Mouse (Mus musculus): ENCODE data around the gene Rbm19. TPM values are rescaled to one million over a fixed set of nuclear protein-coding genes. Genes with fewer than 3 reads are reported as not detected.
A peak's percentile ranks its signal among the peaks of the same experiment; 100 is the strongest.

Gene Rbm19
- total and polyA plus RNA-seq, 3 experiments, result 19.3 to 42.5 (median 25.1) TPM

DNA sequence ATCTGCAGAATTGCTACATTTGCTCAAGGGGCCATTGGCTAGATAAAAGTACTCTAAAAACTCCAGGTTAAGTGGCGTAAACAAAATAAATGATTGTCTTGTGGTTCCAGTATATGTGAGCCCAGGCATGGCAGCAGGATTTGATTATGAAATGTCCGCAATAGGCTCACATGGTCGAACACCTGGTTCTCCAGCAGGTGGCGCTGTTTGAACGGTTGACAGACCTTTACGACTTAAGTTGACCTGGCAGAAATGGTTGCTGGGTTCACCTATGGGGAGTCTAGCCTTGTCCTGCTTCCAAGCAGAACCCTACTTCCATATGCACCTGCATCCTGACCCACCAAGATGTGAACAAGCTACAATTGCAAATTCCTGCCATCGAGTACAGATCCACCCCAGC is 21.7 kb upstream of the Rbm19 start:
- no peak for DNase-seq (ENCODE audit: low spot score)
- H3K4me1 ChIP-seq (ENCODE audit: insufficient read depth, low read depth, low read length), result 0 out of 2 replicates have a peak, but pooled peaks cover 3% of the 10 kb centered on the region
- no peaks in the 10 kb centered on the region for H3K27me3 ChIP-seq (ENCODE audit: insufficient read depth, low read length)
- H3K9me3 ChIP-seq (replicated peaks), result no peaks in the 10 kb centered on the region
- no peak overlapping the region for H3K4me3 ChIP-seq (ENCODE audit: low read depth, low read length)
- ATAC-seq (ENCODE audit: extremely low read depth, insufficient number of reproducible peaks, low FRiP score, poor library complexity, severe bottlenecking), result peak; percentile 34; the same call in 1 of the 2 replicates
- H3K36me3 ChIP-seq (replicated peaks), result no peaks in the 10 kb centered on the region
- TF ChIP-seq POLR2AphosphoS5 (IDR thresholded peaks at IDR 0.05; ENCODE audit: insufficient replicate concordance, low read depth, low read length) (no peak), TAL1 (conservative IDR thresholded peaks at IDR 0.05; ENCODE audit: low read depth, low read length) (no peak), CTCF (IDR thresholded peaks at IDR 0.05; ENCODE audit: low read depth, low read length) (peak; percentile 73), GATA1 (IDR thresholded peaks at IDR 0.05; ENCODE audit: borderline replicate concordance, low read length) (no peak), GATA2 (IDR thresholded peaks at IDR 0.05; ENCODE audit: borderline replicate concordance, low read depth, low read length) (no peak)

DNA sequence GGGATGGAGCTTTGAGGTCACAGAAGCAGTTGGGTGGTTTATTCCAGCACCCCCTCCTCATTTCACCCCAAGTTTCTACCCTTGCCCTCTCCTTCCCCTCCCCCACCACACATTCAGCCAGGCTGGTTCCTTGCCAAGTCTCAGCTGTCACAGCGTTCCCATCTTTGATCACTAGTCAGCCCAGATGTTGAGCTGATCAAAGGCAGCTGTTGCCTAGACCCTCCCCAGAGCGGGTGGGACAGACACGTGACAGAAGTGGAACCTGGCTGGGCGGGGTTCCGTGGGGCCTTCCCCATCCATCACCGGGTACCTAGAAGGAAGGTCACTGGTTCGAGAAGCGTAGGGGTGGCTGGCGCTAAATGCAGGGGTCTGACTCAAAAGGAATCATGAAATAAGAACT is 19.2 kb upstream of the Rbm19 start:
- Histone ChIP-seq H3K27me3 (ENCODE audit: insufficient read depth, low read length) (peaks cover 2% of the 10 kb centered on the region; the same call in 1 of the 2 replicates), H3K9me3 (replicated peaks) (no peaks in the 10 kb centered on the region), H3K4me3 (ENCODE audit: low read depth, low read length) (no peak overlapping the region), H3K36me3 (replicated peaks) (no peaks in the 10 kb centered on the region), H3K4me1 (ENCODE audit: insufficient read depth, low read depth, low read length) (0 out of 2 replicates have a peak, but pooled peaks cover 3% of the 10 kb centered on the region)
- no peak for ATAC-seq (ENCODE audit: extremely low read depth, insufficient number of reproducible peaks, low FRiP score, poor library complexity, severe bottlenecking)
- TF ChIP-seq GATA2 (IDR thresholded peaks at IDR 0.05; ENCODE audit: borderline replicate concordance, low read depth, low read length) (no peak), CTCF (IDR thresholded peaks at IDR 0.05; ENCODE audit: low read depth, low read length) (no peak), GATA1 (IDR thresholded peaks at IDR 0.05; ENCODE audit: borderline replicate concordance, low read length) (no peak), TAL1 (conservative IDR thresholded peaks at IDR 0.05; ENCODE audit: low read depth, low read length) (no peak), POLR2AphosphoS5 (IDR thresholded peaks at IDR 0.05; ENCODE audit: insufficient replicate concordance, low read depth, low read length) (no peak)
- DNase-seq (ENCODE audit: low spot score), result no peak

DNA sequence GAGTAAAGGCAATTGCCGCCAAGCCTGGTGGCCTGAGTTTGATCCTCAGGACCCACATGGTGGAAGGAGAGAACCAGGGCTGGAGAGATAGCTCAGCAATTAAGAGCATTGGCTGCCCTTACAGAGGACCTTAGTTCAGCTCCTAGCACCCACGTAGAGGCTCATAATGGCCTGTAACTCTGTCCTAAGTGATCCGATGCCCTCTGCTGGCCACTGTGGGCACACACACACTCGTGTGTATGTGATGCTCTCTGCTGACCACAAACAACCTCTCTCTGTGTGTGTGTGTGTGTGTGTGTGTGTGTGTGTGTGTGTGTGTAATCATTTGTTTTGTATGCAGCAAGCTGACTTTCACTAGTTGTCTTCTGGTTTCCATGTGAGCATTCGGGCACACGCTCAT is 15.5 kb upstream of the Rbm19 start:
- no peak for TF ChIP-seq GATA2 (IDR thresholded peaks at IDR 0.05; ENCODE audit: borderline replicate concordance, low read depth, low read length)
- TF ChIP-seq GATA1 (IDR thresholded peaks at IDR 0.05; ENCODE audit: borderline replicate concordance, low read length), result no peak
- 0 out of 2 replicates have a peak, but pooled peaks have one; percentile 5 for TF ChIP-seq CTCF (IDR thresholded peaks at IDR 0.05; ENCODE audit: low read depth, low read length)
- no peak for DNase-seq (ENCODE audit: low spot score)
- Histone ChIP-seq H3K4me3 (ENCODE audit: low read depth, low read length) (no peak overlapping the region), H3K4me1 (ENCODE audit: insufficient read depth, low read depth, low read length) (peaks cover 10% of the 10 kb centered on the region; the same call in 1 of the 2 replicates), H3K36me3 (replicated peaks) (no peaks in the 10 kb centered on the region), H3K27me3 (ENCODE audit: insufficient read depth, low read length) (peaks cover 14% of the 10 kb centered on the region), H3K9me3 (replicated peaks) (no peaks in the 10 kb centered on the region)
- ATAC-seq (ENCODE audit: extremely low read depth, insufficient number of reproducible peaks, low FRiP score, poor library complexity, severe bottlenecking), result no peak

DNA sequence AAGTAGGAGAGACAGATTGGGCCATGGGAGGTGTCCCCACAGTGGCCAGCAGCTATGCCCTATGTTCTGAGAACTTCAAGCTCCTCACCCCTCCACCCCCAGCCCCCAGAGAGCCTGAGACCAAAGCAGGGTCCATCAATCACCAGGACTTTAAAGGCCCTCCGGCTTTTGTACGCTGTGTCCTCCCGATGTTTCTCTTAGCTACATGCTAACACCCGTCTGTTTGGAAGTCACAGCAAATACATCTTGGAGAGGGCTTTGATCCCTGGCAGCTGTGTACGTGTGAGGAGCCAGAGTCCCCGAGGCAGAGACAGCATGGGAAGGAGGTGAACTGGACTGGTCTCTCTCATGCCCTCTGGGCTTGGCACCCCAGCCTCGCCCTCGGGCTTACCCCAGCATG is 14.2 kb upstream of the Rbm19 start:
- H3K4me1 ChIP-seq (ENCODE audit: insufficient read depth, low read depth, low read length), result peaks cover 7% of the 10 kb centered on the region; the same call in 1 of the 2 replicates
- no peaks in the 10 kb centered on the region for H3K36me3 ChIP-seq (replicated peaks)
- DNase-seq (ENCODE audit: low spot score) (no peak), ATAC-seq (ENCODE audit: extremely low read depth, insufficient number of reproducible peaks, low FRiP score, poor library complexity, severe bottlenecking) (no peak)
- TF ChIP-seq TAL1 (conservative IDR thresholded peaks at IDR 0.05; ENCODE audit: low read depth, low read length), result no peak
- no peak for TF ChIP-seq GATA2 (IDR thresholded peaks at IDR 0.05; ENCODE audit: borderline replicate concordance, low read depth, low read length)
- TF ChIP-seq GATA1 (IDR thresholded peaks at IDR 0.05; ENCODE audit: borderline replicate concordance, low read length), result no peak
- TF ChIP-seq POLR2AphosphoS5 (IDR thresholded peaks at IDR 0.05; ENCODE audit: insufficient replicate concordance, low read depth, low read length), result no peak
- no peak for TF ChIP-seq CTCF (IDR thresholded peaks at IDR 0.05; ENCODE audit: low read depth, low read length)
- peaks cover 24% of the 10 kb centered on the region for H3K27me3 ChIP-seq (ENCODE audit: insufficient read depth, low read length)
- no peak overlapping the region for H3K4me3 ChIP-seq (ENCODE audit: low read depth, low read length)
- H3K9me3 ChIP-seq (replicated peaks), result no peaks in the 10 kb centered on the region

DNA sequence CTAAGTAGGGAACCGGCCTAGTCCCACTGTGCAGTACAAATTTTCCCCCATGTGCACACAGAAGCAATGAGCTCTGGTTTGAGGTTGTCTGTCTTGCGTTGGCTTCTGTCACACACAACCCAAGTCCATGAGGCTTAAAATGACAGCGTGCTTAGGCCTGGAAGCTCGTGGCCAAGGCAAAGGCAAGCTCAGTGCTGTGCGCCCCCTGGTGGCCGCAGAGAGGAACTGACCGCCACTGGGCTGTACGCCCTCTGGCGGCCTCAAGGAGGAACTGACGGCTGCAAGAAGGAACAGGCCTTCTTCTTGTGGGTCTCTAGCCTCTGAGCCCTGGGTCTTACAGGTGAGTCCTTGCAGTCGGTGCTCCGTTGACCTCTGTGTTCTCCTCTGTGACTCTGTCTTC is 13.5 kb upstream of the Rbm19 start:
- DNase-seq (ENCODE audit: low spot score), result peak; percentile 44
- TF ChIP-seq GATA1 (IDR thresholded peaks at IDR 0.05; ENCODE audit: borderline replicate concordance, low read length) (no peak), CTCF (IDR thresholded peaks at IDR 0.05; ENCODE audit: low read depth, low read length) (peak; percentile 100)
- no peaks in the 10 kb centered on the region for H3K9me3 ChIP-seq (replicated peaks)
- H3K4me1 ChIP-seq (ENCODE audit: insufficient read depth, low read depth, low read length), result peaks cover 6% of the 10 kb centered on the region; the same call in 1 of the 2 replicates
- ATAC-seq (ENCODE audit: extremely low read depth, insufficient number of reproducible peaks, low FRiP score, poor library complexity, severe bottlenecking), result no peak
- no peaks in the 10 kb centered on the region for H3K36me3 ChIP-seq (replicated peaks)
- H3K4me3 ChIP-seq (ENCODE audit: low read depth, low read length), result no peak overlapping the region
- peaks cover 24% of the 10 kb centered on the region for H3K27me3 ChIP-seq (ENCODE audit: insufficient read depth, low read length)

DNA sequence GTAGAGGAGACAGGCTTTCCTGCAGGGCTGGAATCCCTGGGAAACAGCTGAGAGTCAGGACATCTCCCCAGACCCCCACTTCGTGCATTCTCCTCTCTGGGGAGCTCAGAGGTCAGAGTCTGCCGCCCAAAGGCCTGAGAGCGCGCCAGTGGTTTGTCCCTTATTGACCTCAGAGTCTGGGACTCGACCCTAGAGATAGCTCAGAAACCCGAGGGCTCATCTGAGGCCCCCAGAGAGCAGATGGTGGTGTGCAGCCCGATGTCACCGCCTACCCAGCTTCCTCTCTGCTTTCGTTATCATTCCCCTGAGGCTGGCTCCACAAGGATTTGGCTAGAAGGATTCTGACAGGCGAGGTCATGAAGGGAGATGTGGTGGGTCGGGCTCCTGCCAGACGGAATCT is 12.8 kb upstream of the Rbm19 start:
- H3K4me3 ChIP-seq (ENCODE audit: low read depth, low read length), result no peak overlapping the region
- no peaks in the 10 kb centered on the region for H3K9me3 ChIP-seq (replicated peaks)
- no peak for DNase-seq (ENCODE audit: low spot score)
- peaks cover 6% of the 10 kb centered on the region; the same call in 1 of the 2 replicates for H3K4me1 ChIP-seq (ENCODE audit: insufficient read depth, low read depth, low read length)
- H3K27me3 ChIP-seq (ENCODE audit: insufficient read depth, low read length), result peaks cover 24% of the 10 kb centered on the region
- H3K36me3 ChIP-seq (replicated peaks), result no peaks in the 10 kb centered on the region
- no peak for ATAC-seq (ENCODE audit: extremely low read depth, insufficient number of reproducible peaks, low FRiP score, poor library complexity, severe bottlenecking)
- TF ChIP-seq POLR2AphosphoS5 (IDR thresholded peaks at IDR 0.05; ENCODE audit: insufficient replicate concordance, low read depth, low read length), result no peak
- no peak for TF ChIP-seq CTCF (IDR thresholded peaks at IDR 0.05; ENCODE audit: low read depth, low read length)
- TF ChIP-seq GATA1 (IDR thresholded peaks at IDR 0.05; ENCODE audit: borderline replicate concordance, low read length), result no peak
- no peak for TF ChIP-seq GATA2 (IDR thresholded peaks at IDR 0.05; ENCODE audit: borderline replicate concordance, low read depth, low read length)
- no peak for TF ChIP-seq TAL1 (conservative IDR thresholded peaks at IDR 0.05; ENCODE audit: low read depth, low read length)
